Mouse (Mus musculus): ENCODE data around the gene 1700029J07Rik. TPM values are rescaled to one million over a fixed set of nuclear protein-coding genes. Genes with fewer than 3 reads are reported as not detected.

Gene 1700029J07Rik
- 1 to 10 TPM; 2.4 to 3.3 TPM for total RNA-seq (2021)
- long read RNA-seq, experiment 1, partial matches to known transcripts: 0 of 1 reads
- long read RNA-seq, experiment 1, other reads (novel, unspliced or antisense): 1 of 1 reads
- long read RNA-seq, experiment 2, partial matches to known transcripts: 1 of 2 reads
- long read RNA-seq, experiment 2, other reads (novel, unspliced or antisense): 0 of 2 reads

DNA sequence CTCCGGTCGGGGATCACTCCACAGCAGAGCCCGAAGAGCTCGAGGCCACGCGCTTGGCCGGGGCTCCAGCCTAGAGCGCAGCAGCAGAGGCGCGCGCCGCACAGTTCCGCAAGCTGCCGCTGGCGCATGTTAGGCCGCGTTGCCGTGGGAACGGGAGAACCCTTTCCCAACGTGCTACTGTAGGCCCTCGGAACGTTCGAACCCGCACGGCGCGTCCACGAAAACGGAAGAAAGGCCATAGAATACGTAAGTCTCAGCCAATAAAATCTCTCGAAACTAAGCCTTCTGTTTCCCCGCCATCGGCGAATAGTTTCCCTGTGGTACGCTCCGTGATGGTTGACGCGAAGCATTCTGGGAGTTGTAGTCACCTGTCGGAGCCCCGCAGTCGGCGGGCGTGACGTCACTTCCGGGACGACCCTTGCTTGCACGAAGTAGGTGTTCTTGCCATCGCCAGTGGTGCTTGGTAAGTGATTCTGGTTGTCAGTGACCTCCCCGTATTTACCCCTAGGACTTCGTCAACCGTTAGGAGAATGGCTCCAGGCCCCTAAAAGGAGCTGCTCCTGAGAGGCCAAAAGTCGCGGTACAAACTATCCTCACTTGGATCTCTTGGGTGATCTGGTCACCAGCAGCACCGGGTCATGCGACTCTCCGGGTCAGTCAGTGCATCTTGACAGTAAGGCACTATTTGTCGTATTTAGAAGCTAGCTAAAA is at the start of gene 1700029J07Rik, which contains the start of gene Ufsp2:
TSS of gene 1700029J07Rik (minus strand) at position 127 of the 711 bp plus-strand sequence.
TSS of gene Ufsp2 (plus strand) at position 403 of the 711 bp plus-strand sequence.
- peak; percentile 97 to 98 for DNase-seq (ENCODE audit: low spot score in 2 of 2)
- Histone ChIP-seq H3K4me3 (peak within 1 kb of the TSS; percentile 73), H3K27ac (peak within 1 kb of the TSS; percentile 81)
- peak; percentile 79 for TF ChIP-seq CTCF (conservative IDR thresholded peaks at IDR 0.05)

DNA sequence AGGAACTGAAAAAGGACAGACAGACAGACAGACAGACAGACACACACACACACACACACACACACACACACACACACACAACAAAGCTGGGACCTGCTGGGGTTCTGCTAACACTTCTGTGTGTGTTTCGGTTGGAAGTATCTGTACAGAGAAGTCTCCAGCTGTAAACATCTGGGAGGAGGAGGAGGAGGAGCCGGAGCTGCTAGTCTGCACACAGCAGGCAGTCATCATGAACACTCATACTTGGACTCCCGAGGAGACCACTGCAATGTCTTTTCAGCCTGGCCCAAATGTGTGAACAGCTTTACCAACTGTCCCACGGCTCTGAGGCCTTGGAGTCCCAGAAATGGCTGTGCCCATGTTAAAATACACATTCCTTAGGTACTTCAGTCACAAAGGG is 49.3 kb upstream of the 1700029J07Rik start:
- TF ChIP-seq CTCF (conservative IDR thresholded peaks at IDR 0.05): no peak
- Histone ChIP-seq H3K27ac (no peak overlapping the region), H3K4me3 (no peak overlapping the region)
- no peak for DNase-seq (ENCODE audit: low spot score in 2 of 2)

DNA sequence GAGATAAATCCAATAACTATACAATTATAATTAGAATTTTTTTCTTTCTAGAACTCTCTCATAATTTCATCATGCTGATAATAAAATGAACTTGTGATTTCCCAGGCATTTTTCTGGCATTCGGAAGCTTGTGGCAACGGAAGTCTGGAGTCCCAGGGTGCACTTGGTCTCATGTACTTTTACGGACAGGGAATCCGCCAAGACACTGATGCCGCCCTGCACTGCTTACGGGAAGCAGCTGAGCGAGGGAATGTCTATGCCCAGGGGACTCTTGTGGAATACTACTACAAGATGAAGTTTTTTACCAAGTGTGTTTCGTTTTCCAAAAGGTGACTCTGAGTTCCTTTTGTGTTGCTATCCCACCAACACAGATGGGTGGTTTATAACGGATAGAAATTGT is 47.7 kb upstream of the 1700029J07Rik start:
- DNase-seq (ENCODE audit: low spot score in 2 of 2): no peak
- Histone ChIP-seq H3K27ac (no peak overlapping the region), H3K4me3 (no peak overlapping the region)
- TF ChIP-seq CTCF (conservative IDR thresholded peaks at IDR 0.05): no peak

DNA sequence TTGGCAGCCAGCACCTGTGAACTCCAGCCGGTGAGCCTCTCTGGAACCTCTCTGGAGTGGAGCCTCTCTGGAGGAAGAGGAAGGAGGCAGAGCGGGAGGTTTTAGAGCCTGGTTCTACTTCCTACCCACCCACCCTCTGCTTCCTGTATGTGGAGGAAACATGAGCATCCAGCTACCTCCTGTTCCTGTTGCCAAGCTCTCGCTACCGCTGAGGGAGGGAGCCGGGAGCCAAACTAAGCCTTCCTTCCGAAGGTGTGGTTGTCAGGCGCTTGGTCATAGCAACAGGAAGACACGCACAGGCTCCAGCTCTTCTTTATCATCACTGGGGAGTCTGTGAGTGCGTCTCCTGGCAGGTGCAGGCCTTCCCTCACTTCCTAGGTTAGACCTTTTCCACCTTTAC is 47.2 kb upstream of the 1700029J07Rik start:
- no peak overlapping the region for H3K4me3 ChIP-seq
- H3K27ac ChIP-seq: no peak overlapping the region
- DNase-seq (ENCODE audit: low spot score in 2 of 2): no peak
- TF ChIP-seq CTCF (conservative IDR thresholded peaks at IDR 0.05): no peak

DNA sequence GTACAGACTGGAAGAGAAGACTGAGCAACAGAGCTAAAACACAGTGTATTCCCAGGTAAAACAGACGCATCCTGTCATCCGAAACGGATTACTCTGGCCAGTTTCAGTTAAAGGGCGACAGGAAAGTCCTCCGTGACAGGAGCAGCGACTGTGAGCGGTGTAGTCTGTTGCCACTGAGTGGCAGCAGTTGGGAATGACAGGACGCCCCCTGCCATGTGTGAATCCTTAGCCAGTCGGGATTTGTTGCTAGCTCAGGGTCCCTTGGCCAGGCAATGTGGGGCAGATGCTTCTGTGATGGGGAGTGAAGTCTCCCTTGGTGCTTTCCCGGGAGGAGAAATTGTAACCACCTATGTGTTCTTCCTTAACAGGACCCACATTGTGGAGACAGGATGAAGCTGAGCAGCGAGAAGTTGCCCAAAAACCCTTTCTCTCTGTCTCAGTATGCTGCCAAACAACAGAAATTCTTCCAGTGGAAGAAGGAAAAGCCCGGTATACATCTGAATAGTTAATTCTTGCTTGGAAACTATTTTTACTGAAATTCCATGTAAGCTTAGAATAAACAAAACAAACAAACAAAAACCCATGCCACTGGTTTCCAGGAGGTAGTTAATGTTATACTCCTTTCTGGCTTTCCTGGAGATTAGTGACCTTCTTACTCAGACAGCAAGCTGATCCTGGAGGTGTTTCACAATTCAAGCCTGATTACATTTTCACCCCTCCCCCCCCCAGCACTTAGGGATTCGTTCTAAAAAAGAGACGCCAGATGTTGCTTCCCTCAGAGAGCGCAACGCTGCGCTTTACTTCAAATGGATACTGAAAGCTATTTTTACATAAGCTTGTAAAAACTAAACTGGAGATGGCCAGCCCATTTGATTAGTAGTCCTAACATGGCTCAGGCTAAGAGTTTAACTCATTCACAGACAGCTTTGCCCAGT is 36.0 kb upstream of the 1700029J07Rik start:
- Histone ChIP-seq H3K27ac (peak overlapping the region; percentile 24; the same call in 1 of the 2 replicates), H3K4me3 (peak overlapping the region; percentile 38)
- TF ChIP-seq CTCF (conservative IDR thresholded peaks at IDR 0.05): peak; percentile 73
- no peak for DNase-seq (ENCODE audit: low spot score in 2 of 2)

DNA sequence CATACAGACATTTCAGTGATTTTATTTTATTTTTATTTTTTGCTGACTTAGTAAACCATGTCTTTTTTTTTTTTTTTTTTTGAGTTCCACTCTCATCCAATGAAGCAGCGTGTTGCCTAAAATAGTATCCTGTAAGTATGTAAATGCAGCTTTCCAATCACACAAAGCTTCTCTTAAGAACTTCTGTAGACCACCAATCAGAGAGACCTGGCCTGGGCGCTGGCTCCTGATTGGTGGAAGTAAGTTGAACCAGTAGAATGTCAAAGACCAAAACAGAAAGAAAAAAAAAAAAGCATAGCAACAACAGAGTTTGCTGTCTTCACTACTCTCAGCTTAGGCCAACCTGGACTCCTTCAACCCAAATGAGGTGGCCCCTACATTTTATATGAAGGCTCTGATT is 35.3 kb upstream of the 1700029J07Rik start:
- no peak for DNase-seq (ENCODE audit: low spot score in 2 of 2)
- Histone ChIP-seq H3K4me3 (peak overlapping the region; percentile 38), H3K27ac (no peak overlapping the region)
- TF ChIP-seq CTCF (conservative IDR thresholded peaks at IDR 0.05): no peak

DNA sequence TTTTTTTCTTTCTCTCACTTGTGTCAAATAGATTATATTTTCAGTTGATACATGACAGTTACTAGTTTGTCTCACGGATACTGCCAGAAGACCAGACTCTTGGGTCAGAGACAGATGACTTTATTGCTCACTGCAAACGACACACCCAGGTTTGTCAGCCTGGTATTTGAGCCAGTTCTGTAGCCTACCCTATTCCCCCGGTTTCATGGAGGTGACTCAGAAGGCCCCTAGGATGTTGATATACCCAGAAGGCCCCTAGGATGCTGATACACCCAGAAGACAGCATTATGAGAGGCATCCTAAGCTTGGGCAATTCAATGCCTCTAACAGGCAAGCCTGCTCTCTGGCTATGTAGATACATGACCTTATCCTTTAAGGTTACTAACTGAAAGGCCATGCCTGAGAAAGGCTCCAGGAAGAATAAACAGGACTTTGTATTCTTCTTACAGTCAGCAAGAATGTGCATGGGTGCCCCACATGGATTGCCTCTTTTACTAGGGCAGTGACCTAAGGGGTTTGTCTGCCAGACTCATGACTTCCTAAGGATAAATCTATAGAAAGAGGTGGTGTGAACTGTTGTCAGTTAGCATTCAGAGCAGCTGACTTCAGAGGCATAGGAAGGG is 32.1 kb upstream of the 1700029J07Rik start:
- TF ChIP-seq CTCF (conservative IDR thresholded peaks at IDR 0.05): no peak
- no peak for DNase-seq (ENCODE audit: low spot score in 2 of 2)
- Histone ChIP-seq H3K27ac (no peak overlapping the region), H3K4me3 (no peak overlapping the region)

DNA sequence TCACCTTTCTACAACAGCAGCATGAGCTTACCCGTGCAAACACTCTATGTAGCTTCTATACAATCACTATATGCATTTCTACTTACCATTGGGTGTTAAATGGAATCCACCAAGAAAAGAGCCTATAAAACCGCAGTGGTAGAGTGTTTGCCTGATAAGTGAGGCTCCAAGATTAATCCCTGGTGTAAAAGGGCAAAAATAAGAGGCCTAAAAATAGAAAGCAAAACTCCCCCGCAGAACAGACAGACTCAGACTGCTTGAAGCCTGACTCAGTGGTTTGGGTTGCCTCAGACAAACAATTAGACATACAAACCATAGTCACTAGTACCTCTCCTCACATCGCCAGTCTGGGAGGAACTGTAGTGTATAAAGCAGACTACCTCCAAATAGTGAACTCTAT is 30.5 kb upstream of the 1700029J07Rik start, which contains the start of gene Ankrd37:
TSS of gene Ankrd37 (minus strand) at position 112 of the 400 bp plus-strand sequence.
- H3K4me3 ChIP-seq: no peak within 1 kb of the TSS
- DNase-seq (ENCODE audit: low spot score in 2 of 2): no peak
- TF ChIP-seq CTCF (conservative IDR thresholded peaks at IDR 0.05): no peak
- no peak within 1 kb of the TSS for H3K27ac ChIP-seq

DNA sequence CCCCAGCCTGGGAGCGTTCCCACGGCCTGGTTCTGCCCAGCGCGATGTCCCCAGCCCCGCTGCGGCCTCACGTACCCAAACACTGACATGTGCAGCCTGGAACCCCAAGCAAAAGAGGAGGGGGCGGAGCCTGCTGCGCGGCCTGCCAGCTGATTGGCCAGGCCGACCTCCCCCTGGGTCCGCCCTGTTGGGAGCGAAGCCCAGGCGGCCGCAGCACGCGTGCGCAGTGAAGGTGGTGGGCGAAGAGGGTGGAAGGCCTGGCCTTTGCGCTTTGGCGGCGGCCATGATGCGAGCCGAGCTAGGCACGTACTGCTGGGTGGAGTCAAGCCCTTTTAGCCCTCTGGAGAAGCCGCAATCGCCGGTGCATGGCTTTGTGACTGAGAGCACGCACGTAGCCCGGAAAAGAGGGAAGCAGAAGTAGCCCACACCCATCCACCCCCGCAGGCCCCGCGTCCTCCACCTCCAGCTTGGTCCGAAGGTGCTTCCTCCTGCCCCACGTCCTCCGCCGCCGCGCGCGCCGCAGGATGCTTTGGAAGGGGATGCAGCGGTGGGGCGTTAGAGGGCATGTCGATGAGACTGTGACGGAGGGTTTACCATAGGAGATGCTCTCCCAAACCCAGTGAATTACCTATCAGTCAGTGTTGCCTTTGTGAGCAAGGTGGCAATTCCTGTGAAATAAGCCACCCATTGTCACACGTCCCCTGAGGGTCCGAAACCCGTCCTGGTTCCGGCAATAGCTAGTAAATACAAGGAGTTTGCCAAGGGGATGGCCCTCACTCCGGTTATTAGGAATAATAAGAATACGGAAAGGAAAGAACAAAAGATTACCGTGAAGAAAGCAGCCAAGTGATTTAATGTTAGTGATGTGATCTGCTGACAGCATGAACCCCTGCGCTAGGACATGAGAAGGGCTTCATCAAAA is 25.0 kb upstream of the 1700029J07Rik start:
- no peak for TF ChIP-seq CTCF (conservative IDR thresholded peaks at IDR 0.05)
- DNase-seq (ENCODE audit: low spot score in 2 of 2): peak; percentile 98 to 99
- Histone ChIP-seq H3K4me3 (peak overlapping the region; percentile 79), H3K27ac (peak overlapping the region; percentile 99)

DNA sequence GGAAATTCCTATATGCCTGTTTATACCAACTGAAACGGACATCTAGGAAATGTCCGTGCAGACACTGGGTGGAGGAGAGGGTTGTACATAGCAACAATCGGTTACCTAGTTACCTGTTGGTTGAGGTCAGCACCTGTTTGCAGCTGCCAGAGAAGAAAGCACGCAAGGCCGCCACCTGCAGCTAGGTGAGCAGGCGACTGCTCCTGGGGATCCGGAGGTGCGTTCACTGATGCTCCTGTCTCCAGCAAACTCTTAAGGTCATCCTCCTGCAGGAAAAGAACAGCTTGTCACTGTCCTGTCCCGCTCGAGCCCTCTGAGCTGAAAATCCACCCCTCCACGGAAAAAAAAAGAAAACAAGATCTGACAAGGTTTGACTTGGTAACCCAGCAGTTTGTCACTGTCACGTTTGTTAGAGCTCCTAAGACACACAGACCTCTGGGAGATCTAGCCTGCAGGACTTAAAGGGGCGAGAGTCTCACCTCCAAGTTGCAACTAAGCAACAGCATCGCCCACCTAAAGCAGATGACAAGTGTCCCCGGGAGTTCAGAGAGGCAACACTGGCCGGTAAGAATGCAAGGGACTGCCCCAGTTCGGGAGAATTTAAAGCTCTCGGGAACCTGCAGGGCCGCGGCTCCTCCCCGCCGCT is 24.2 kb upstream of the 1700029J07Rik start, which contains the start of gene Lrp2bp:
TSS of gene Lrp2bp (plus strand) at position 166 of the 646 bp plus-strand sequence.
- Histone ChIP-seq H3K27ac (peak within 1 kb of the TSS; percentile 99), H3K4me3 (peak within 1 kb of the TSS; percentile 79)
- DNase-seq (ENCODE audit: low spot score in 2 of 2): no peak
- TF ChIP-seq CTCF (conservative IDR thresholded peaks at IDR 0.05): no peak

DNA sequence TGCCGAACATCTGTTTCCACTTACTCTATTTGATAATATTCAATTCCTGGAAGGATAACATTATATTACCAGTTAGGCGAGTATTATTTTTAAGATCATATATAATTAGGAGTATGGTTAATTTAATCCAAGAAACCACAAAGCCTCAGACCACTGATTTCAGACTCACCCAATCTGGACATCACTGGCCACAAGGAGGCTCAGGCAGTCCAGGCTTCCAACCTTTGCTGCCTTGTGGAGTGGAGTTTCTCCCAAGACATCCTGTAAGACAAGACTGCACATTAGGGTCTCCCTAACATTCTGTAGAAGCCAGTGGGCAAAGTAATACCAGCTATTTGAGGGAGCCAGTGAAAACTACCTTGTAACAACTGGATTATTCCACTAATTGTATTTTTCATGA is 23.2 kb upstream of the 1700029J07Rik start:
- no peak for DNase-seq (ENCODE audit: low spot score in 2 of 2)
- peak; percentile 55 for TF ChIP-seq CTCF (conservative IDR thresholded peaks at IDR 0.05)
- H3K27ac ChIP-seq: no peak overlapping the region
- H3K4me3 ChIP-seq: peak overlapping the region; percentile 6; the same call in 1 of the 2 replicates
